Mouse (Mus musculus) bone marrow, adult 2 months (tissue): ENCODE measurements around the gene Snx4.

Experiments used
- CTCF ChIP-seq: fragments of 200-500 bp; IDR thresholded peaks from 2 replicates; pipeline ENCODE4 v1.5.1; 2011; ENCODE audit warnings: low read length, control low read depth; ENCODE audit not compliant: control insufficient read depth, insufficient read depth
- POLR2A ChIP-seq: fragments of 200-500 bp; IDR thresholded peaks from 2 replicates; pipeline ENCODE4 v1.6.1; 2011; ENCODE audit warnings: low read depth, mild to moderate bottlenecking, control low read depth, low read length, borderline replicate concordance; ENCODE audit not compliant: control insufficient read depth

GRCm38 (mm10) chr16:33262096-33262495 is 10.9 kb downstream of the Snx4 start:
- TF ChIP-seq CTCF (no peak), POLR2A (no peak)
